Mouse (Mus musculus) ovary, postnatal 14 days (tissue): ENCODE measurements at regions not wholly inside any gene's neighbourhood (a gene's known extent, or its start where the extent isn't known, plus 50 kb on each side); places are given as distances from the start of the nearest gene placed in this dataset.

ENCODE experiments used
- DNase-seq: peaks from one replicate; pipeline ENCODE4 v3.0.0; 2022; ENCODE audit warnings: low spot score

- no peak for DNase-seq
Measured at GRCm38 (mm10) chr4:10604513-10604912, 269.8 kb upstream of the 2610301B20Rik start.

- DNase-seq: no peak
Measured at GRCm38 (mm10) chr4:10607855-10608576, 266.3 kb upstream of the 2610301B20Rik start.

GRCm38 (mm10) chr4:10610784-10611183, 263.5 kb upstream of the 2610301B20Rik start:
- DNase-seq: no peak
